Mouse (Mus musculus): ENCODE measurements around the gene Myh9.

Myh9 gene

DNA sequence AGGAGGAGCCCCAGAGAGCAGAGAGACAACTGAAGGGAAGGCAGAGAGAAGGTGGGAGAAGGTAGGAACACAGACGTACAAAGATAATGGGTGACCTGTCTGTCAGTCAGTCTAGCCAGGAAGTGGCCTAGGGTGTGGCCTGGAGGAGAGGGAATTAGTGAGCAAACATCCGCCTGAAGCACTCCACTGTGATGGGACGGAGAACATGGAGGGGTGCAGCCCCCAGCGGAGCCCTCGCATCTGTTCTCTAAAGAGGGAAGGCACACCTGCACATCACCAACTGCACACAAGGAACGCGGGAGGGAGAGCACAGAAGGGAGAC lies 34.8 kb downstream of the Myh9 start:
- DNase-seq (ENCODE audit: low read depth, low spot score) = no peak

DNA sequence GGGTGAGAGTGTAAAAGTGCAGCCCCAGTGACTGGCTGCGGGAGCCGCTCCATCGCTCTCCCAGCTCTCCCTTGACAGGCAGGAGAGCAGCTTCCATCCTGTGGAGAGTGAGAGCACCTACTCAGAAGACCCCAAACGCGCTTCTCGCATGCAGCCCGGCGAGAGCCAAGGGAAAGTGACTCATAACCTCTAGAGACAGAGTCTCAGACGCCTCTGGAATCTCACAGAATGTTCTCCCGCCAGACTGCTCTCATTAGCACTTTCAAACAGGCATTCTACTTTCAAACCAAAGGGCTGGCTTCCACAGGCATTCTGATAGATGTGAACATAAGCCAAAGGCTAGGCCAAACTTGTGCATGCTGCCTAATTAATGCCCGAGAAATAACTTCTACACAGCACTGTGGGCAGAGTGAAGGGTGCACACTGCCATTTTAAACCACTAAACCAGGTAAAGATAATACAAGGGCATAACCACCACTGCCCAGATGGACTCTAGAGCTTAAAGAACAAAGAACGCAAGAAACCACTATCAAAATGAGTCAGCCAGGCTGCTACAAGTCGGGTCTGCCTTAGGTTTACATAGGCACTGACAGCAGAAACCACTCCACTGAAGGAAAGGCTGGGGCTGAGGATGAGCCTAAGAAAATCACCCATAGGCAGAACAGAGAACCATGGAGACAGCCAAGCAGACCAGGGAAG lies 35.3 kb downstream of the Myh9 start:
- DNase-seq (ENCODE audit: low read depth, low spot score) = no peak

DNA sequence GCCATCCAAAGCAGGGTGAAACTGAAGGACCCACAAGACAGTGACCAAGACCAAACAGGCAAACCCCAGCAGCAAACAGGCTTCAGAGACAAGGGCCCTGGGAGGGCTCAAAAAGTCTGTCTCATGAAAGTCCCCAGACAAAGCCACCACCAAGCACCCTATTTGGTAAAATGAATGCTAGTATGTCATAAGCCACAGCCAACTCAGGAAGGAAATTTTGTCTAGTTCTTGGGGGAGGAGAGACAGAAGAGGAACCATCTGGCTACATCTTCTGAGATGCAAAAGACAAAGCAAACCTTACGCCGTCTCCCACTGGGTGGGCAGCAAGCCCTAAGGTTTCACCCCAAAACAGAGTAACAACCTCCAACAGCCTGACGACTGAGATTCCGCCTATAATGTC lies 36.3 kb downstream of the Myh9 start:
- no peak for DNase-seq (ENCODE audit: low read depth, low spot score)

DNA sequence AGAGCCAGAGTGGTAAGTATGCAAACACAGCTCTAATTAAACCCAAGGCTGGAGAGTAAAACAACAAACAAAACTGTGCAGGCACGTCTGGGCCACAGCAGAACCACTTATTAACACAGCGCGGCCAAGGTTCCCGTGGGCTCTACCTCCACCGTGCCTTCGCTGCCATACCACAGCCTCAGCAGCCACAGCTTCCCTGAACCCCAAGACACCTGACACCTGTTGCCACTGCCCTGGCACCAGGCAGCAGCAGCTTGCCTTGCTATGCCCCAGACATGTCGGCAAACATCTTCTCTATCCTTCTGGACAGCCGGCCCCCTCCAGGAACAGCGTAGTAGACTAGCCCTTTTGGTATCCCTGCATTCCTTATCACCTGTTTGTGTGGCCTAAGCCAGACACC lies 37.0 kb downstream of the Myh9 start:
- no peak for DNase-seq (ENCODE audit: low read depth, low spot score)

DNA sequence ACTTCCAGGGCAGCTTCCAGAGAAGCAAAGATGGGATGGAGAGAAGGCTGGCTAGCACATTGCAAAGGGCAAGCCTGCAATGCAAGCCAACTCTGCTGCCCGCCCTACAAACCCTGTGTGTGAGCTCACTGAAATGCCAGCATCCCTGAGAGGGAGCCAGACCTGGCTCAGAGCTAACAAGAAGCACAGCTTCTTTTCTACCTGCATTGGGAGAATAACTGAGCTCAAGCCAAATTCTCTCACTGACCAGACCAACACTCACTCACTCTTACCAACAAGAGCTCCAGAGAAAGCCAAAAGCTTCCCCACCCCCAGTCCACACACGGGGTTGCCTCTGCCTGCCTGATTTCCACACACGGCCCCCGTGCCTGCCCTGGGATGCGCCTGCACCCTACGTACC lies 37.5 kb downstream of the Myh9 start:
- no peak for DNase-seq (ENCODE audit: low read depth, low spot score)

DNA sequence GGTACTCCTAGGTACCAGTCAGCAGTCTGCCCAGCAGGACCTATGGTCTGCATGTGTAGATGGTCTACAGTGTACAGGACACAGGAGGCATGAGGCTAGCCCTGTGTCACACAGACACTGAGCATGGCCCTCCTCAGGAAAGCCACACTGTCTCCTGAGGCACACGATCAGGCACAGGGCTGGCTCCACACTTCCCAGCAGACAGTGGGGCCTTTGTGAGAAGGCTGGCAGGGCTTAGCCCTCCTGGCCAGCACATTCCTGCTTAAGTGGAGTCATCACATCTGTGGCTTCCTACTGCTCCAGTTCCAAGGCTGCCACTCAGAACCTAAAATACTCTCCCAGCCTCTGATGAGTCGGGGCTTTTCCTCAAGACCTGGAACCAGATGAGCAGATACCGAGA lies 38.2 kb downstream of the Myh9 start:
- DNase-seq (ENCODE audit: low read depth, low spot score) = no peak

DNA sequence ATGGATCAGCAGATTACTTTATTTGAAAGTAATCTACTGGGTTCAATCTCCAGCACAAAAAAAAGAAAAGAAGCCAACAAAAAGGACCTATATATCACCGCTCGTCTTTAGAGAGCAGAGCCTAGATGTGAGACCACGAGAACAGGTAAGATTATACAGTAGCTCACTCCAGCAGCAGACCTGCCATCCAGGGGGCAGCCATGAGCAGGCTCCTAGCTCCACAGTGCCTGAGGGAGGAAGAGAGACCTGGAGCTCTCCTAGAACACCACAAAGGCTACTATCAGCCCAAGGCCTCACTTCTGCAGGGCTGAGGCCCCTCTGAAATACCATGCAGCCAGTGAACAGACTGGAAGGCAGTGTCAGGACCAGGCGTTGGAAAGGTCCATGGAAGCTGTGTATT lies 39.0 kb downstream of the Myh9 start:
- DNase-seq (ENCODE audit: low read depth, low spot score) = no peak

DNA sequence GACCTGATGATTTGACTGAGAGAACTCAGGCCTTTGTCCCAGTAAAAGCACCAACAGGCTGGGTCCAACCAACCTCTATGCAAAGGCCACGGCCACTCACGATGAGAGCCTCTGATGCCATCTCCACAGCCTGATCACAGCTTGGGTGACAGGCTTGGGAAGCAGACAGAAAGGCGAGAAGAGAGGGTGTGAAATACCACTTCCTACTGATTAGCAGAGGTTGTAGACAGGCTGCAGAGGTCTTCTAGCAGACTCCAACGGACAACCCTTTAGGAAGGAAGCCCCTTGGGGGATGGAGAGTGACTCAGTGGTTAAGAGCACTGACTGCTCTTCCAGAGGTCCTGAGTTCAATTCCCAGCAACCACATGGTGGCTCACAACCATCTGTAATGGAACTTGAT lies 40.8 kb downstream of the Myh9 start:
- DNase-seq (ENCODE audit: low read depth, low spot score) = no peak

DNA sequence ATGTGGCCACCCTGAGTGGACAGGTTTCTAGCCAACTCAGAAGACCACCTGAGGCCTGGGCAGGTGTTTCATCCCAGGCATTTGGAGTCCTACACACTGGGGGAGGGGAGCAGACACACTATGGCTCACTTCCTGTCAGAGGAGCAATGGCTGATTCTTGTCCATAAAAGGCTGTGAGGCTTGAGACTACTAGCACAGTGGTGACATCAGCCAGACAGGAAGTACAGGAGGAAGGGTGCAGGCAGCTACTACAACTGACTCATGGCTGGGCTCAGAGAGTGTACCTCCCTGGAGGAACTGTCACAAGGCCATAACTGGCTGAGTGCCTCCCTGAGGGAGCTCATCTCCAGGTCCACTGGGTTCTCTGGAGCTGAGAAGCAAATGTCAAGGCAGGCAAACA lies 41.5 kb downstream of the Myh9 start:
- DNase-seq (ENCODE audit: low read depth, low spot score) = no peak

DNA sequence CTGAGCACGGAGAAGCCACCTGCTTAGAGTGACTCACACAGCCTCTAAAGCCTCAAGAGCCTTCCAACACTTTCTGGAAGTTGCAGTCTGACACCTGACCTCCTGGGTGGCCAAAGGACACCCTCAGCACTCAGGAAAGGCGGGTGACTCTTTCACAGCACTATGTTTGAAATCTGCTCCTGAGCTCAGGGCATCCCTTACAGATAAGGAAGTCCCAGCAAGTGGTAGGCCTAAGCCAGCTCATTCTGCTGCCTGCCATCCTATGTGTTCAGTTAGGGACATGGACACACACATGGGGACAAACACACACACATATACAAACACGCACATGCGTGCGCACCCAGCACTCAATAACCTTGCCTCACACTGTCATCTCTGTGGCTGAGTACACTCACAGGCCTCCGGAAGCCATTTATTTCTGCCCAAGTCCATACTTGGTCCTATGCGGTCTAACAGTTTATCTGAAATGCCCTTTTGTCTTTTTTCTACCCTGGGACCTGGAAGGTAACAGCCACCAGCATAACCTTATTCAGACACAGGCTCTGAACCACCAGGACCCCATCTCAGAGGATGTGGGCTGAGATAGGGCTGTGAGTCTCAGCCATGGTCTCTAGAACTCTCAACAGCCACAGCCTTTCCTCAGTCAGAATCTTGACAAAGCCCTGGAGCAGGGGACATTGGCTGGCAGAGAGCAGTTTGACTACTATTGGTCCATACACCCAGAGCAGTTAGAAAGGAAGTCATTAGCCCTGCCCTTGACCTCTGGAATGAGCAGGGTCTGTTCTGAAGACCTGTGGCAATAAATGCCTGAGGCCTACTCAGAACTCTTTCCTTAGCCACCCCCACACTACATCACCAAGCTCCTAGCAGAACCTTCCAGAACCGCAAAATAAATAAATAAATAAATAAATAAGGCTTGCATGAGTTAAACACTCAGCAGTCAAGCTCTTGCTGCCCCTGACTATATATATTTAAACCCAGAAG lies 42.2 kb downstream of the Myh9 start:
- no peak for DNase-seq (ENCODE audit: low read depth, low spot score)

DNA sequence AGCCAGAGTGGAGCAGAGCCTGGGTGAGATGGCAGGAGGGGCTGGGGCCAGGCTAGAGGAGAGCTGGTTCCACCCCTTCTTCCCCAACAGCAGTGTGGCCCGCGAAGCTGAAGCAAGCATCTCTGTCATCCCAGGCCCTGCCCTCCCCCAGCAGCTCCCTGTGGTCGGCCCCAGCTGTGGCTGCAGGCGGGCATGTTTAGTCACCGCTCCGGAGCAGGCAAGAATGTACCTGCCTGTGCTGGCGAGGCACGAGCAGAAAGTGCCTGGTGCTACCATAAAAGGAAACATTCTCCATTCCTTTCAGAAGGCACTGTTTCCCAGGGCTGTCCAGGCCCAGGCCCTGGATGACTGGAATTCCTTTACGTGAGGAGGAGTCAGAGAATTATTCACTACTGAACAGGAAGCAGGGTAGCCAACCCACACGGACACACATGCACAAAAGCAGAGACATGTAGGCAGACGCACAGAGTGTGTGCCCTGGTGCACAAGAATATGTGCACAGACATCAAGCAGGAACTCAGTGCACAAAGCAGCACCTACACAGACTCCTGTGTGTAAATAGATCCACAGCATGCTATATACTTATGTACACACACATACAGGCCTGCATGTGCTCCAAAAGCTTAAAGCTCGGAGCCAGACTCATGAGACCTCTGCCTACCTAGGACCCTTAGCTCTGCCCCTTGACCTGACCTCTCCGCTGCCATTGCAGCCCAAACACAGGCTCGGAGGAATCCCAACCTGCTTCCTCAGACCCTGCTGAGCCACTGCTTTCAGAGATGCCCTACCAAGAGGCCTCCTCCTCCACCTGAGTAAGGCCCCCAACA lies 43.1 kb downstream of the Myh9 start:
- DNase-seq (ENCODE audit: low read depth, low spot score) = peak; percentile 49

DNA sequence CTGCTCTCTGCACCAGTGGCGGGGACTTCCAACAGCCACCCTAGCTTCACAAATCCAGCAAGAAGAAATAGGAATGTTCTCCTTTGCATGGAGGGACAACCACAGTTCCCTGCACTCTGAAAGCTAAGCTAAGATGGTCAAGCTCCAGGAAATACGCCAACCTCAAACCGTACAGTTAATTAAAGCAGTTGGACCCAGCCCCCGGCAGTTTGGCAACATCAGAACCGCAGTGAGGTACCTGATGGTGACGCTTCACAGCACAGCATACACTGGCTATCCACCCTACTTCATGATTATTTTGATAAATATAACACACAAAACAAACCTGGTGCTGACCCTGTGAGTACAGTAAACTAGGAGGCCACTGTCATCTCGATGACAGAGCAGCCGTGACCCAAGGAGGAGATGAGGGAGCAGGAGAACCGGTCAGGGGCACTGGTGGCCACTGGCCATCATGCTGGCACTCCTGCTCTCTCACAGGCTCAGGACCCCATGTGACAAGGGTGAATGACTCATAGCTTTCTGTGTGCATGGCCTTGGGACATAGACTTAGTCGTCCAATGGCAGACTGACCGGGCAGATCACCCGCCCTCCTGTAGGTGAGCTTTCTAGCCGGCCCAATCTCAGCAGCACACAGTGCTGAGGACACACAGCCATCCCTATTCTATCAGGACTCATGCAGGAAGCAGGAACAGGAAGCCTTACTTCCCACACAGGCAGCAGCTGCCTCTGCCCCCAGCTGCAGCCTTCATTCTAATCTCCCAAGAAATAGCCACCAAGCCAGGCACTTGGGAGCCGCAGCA lies 44.2 kb downstream of the Myh9 start:
- DNase-seq (ENCODE audit: low read depth, low spot score) = no peak

DNA sequence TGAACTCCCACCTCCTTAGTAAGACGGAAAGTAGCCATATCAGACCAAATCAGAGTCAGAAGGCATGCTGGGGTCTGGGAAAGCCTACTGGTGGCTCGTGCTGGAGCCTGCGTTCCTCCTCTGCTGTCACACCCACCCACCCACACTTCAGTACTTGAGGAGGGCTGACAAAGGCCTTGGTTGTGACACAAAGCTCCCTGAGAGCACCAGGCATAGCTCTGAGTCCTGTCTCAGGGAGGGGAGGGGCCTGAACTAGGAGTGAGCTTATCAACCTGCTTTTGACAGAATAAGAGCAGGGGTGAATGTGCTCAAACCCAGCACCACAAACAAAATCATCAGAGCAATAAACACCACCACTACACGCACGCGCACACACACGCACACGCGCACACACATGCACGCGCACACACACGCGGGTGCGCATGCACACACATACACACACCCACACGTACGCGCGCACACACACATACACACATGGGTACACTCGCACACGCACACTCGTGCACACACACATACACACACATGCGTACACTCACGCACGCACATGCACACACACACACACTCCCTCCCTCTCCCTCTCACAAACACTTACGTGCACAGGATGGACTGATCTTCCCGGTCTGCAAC lies 45.5 kb downstream of the Myh9 start:
- no peak for DNase-seq (ENCODE audit: low read depth, low spot score)

DNA sequence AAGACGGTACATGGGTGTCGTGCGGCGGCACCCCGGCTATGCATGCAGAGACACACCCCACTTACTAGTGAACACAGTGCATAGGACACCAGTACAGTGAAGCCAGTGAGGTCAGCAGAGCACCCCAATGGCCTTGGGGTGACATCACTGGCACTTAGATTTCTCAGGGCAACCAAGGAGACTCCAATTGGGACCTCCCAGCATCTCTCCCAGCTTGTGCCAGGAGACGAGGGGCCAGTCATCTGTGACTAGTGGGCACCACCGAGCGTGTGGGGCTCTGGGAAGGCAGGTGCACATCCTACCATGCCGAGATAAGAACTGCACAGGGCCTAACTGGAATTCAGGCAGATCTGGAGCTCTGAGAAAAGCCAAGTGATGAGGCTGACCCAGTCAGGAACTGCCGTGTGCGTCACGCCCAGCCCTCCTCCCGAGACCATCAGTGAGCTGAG lies 47.0 kb downstream of the Myh9 start:
- DNase-seq (ENCODE audit: low read depth, low spot score) = no peak

DNA sequence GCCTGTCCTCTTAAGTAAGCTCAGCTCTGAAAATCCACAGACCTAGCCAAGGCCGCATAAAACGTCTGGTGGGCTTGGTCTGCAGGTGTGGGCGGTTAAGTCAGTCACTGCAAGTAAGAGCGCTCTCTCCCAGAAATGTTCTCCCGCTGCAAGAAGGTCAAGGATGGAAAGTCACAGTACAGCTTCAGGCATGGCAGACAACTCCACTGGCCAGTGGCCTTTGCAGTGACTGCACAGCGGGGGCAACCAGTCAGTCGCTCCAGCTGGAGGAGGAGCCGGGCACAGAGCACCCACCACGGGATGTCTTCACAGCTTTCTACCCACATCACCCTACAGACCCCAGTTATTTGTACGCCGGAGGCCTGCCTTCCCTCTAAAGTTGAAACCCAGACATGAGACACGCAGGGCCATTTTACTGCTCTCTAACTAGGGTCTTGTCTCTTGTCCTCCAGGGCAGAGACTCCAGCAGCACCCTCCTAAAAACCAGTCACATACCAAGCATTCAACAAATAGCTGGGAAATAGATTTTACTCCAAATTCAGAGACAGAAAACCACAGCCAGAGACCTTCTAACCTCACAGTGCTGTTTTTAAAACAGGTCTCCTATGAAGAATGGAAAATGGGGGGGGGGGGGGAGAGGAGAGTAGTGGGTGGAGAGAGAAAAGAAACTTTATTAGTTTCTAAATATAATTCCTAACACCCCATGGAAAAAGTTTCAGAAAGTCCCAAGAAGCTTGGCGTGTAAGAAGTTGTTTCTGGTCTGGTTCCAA lies 47.7 kb downstream of the Myh9 start:
- DNase-seq (ENCODE audit: low read depth, low spot score) = no peak

DNA sequence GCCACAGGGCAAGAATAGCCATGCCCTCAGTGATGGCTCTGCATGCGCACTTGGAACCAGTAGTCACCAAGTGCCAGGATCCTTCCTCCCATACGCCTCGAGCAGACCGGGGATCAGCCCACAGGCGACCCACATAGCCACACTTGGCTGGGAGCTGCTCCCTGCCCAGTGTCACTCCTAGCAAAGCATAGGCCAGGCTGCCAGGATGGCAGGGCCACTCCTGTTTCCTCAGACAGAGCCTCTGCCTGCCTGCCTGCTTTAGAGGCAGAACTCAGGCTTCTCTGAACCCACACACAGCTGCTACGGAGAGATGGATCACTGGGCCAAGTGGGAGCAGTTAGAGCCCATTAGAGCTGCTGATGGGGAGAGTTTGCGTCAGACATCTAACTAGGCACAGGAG lies 48.4 kb downstream of the Myh9 start:
- DNase-seq (ENCODE audit: low read depth, low spot score) = no peak

DNA sequence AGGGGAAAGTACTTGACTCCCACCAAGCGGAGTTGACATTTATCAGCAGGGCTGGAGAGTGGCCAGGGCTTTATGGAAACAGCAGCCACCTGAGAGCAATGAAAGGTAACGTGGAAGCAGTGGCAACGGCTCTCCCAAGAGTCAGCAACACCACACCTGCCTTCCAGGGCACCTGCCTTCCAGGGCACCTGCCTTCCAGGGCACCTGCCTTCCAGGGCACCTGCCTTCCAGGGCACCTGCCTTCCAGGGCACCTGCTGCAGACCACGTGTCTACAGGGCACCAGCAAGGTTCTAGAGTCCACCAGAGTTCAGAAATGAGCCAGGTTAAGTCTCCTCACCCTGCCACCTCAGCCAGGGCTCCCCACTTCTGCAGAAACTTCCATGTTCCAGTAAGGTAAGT lies 48.9 kb downstream of the Myh9 start:
- DNase-seq (ENCODE audit: low read depth, low spot score) = no peak

DNA sequence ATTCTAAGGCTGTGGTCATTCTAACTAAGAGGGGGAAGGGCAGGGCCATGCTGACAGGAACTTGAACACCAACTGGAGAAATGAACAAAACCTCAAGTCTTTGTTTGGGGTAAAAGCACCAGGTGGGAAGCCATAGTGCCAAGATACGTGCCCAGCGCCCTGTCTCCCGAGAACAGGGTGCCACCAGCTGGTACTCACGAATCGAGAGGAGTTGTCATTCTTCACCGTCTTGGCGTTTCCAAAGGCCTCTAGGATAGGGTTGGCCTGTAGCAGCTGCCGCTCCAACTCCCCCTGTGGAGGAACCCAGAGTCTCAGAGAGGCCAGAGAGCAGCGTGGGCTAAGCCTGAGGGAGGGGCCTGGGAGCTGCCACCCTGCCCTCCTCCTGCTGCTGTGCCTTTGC lies 49.9 kb downstream of the Myh9 start:
- no peak for DNase-seq (ENCODE audit: low read depth, low spot score)

DNA sequence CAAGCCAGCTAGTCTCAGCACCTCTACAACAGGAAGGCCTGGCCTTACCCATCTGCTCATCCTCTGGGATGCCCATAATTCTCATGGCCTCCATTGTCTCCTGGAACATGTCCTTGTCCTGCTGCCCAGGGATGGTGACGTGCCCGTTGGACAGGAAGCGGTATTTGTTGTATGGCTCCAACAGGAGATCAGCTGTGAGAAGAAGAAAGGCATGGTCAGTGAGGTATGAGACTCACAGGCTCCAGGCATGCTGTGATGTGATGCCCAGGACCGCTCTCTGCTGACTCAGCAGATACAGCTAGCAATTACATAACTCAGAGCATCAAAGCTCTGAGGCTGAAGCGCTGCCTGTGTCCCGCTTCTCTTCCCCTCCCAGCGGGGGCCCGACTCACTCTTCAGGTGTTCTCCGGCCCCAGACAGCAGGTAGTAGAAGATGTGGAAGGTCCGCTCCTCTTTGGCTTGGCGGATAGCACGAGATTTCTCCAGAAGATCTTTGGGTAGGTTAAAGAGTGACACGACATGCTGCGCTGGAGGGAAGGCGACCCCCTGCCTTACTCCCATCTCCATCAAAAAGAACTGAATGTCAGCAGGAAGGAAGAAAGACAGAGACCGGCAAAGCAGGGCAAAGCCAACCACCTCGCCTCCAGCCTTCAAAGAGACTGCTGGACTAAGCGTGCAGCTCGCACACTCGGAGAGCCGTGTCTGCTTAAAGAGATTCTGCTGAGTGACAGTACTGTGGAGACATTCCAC lies 51.1 kb downstream of the Myh9 start:
- DNase-seq (ENCODE audit: low read depth, low spot score) = no peak

Data from embryo, embryonic 11.5 days (tissue).